Mouse (Mus musculus) stomach, postnatal 0 days (tissue): ENCODE results near the gene Pcmtd2.

ENCODE experiments used
- CTCF ChIP-seq: IDR thresholded peaks from 2 replicates; pipeline ENCODE4 v1.5.1; 2016; ENCODE audit warnings: antibody characterized with exemption, low read depth, mild to moderate bottlenecking, moderate library complexity
- EP300 ChIP-seq: optimal IDR thresholded peaks from 2 replicates; pipeline ENCODE3; 2016; ENCODE audit warnings: antibody characterized with exemption

DNA sequence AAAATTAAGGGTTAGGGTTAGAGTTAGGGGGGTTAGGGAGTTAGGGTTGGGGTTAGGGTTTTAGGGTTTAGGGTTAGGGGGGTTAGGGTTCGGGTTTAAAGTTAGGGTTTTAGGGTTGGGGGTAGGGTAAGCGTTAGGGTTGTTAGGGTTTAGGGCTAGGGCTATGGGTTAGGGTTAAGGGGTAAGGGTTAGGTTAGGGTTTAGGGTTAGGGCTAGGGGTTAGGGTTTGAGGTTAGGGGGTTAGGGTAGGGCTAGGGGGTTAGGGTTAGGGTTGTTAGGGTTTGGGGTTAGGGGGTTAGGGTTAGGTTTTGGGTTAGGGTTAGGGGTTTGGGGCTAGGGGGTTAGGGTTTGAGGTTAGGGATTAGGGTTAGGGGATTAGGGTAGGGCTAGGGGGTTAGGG, 33.4 kb downstream of the Pcmtd2 start:
- TF ChIP-seq CTCF (no peak), EP300 (no peak)
